Mouse (Mus musculus): ENCODE measurements at regions not wholly inside any gene's neighbourhood (a gene's known extent, or its start where the extent isn't known, plus 50 kb on each side); places are given as distances from the start of the nearest gene placed in this dataset.
A peak's percentile ranks its signal among the peaks of the same experiment; 100 is the strongest.
"Not testable (repeated sequence)": the region's sequence is repeated elsewhere in the genome, so short reads cannot be mapped to it uniquely, and the experiment has no call there.

- Histone ChIP-seq H3K36me3 (ENCODE audit: control insufficient read depth, insufficient read depth, low read length) (no peaks in the 10 kb centered on the region), H3K27me3 (ENCODE audit: control insufficient read depth, insufficient read depth, low read length) (no peaks in the 10 kb centered on the region), H3K4me3 (ENCODE audit: low read depth, low read length) (no peak overlapping the region), H3K4me1 (ENCODE audit: control insufficient read depth, insufficient read depth, low read length) (no peaks in the 10 kb centered on the region), H3K9me3 (ENCODE audit: control insufficient read depth, low read length) (no peaks in the 10 kb centered on the region), H3K27ac (replicated peaks; ENCODE audit: low read depth, low read length) (no peak overlapping the region), H3K9ac (ENCODE audit: low read length) (no peak overlapping the region), H3K4me2 (ENCODE audit: low read depth, severe bottlenecking) (no peak overlapping the region)
- 81% methylated on average over 9 of the region's 9 CpGs for WGBS
- no peak for ATAC-seq (ENCODE audit: insufficient number of reproducible peaks, low FRiP score, low TSS enrichment, low read depth)
- DNase-seq (ENCODE audit: low spot score), result no peak
These were observed 130.1 kb downstream of the Gxylt1 start for GRCm38 (mm10) chr15:93144899-93145298.

- no peaks in the 10 kb centered on the region for H3K9me3 ChIP-seq (ENCODE audit: control insufficient read depth, low read length)
- WGBS, result 75% methylated on average over 4 of the region's 4 CpGs
- no peak overlapping the region for H3K27ac ChIP-seq (replicated peaks; ENCODE audit: low read depth, low read length)
- no peak overlapping the region for H3K4me2 ChIP-seq (ENCODE audit: low read depth, severe bottlenecking)
- no peaks in the 10 kb centered on the region for H3K27me3 ChIP-seq (ENCODE audit: control insufficient read depth, insufficient read depth, low read length)
- no peaks in the 10 kb centered on the region for H3K36me3 ChIP-seq (ENCODE audit: control insufficient read depth, insufficient read depth, low read length)
- no peaks in the 10 kb centered on the region for H3K4me1 ChIP-seq (ENCODE audit: control insufficient read depth, insufficient read depth, low read length)
- ATAC-seq (ENCODE audit: insufficient number of reproducible peaks, low FRiP score, low TSS enrichment, low read depth) (no peak), DNase-seq (ENCODE audit: low spot score) (no peak)
- H3K4me3 ChIP-seq (ENCODE audit: low read depth, low read length), result no peak overlapping the region
- H3K9ac ChIP-seq (ENCODE audit: low read length), result no peak overlapping the region
These were observed 130.7 kb downstream of the Gxylt1 start for GRCm38 (mm10) chr15:93144264-93144663.

GRCm38 (mm10) chr15:93133379-93133778, 141.6 kb downstream of the Gxylt1 start:
- 76% methylated on average over 18 of the region's 18 CpGs for WGBS
- Histone ChIP-seq H3K27me3 (ENCODE audit: control insufficient read depth, insufficient read depth, low read length) (no peaks in the 10 kb centered on the region), H3K9me3 (ENCODE audit: control insufficient read depth, low read length) (no peaks in the 10 kb centered on the region), H3K9ac (ENCODE audit: low read length) (no peak overlapping the region), H3K4me2 (ENCODE audit: low read depth, severe bottlenecking) (no peak overlapping the region), H3K36me3 (ENCODE audit: control insufficient read depth, insufficient read depth, low read length) (no peaks in the 10 kb centered on the region), H3K4me3 (ENCODE audit: low read depth, low read length) (no peak overlapping the region), H3K4me1 (ENCODE audit: control insufficient read depth, insufficient read depth, low read length) (no peaks in the 10 kb centered on the region), H3K27ac (replicated peaks; ENCODE audit: low read depth, low read length) (no peak overlapping the region)
- DNase-seq (ENCODE audit: low spot score) (no peak), ATAC-seq (ENCODE audit: insufficient number of reproducible peaks, low FRiP score, low TSS enrichment, low read depth) (no peak)

GRCm38 (mm10) chr15:93131056-93131455, 143.9 kb downstream of the Gxylt1 start:
- DNase-seq (ENCODE audit: low spot score) (no peak), ATAC-seq (ENCODE audit: insufficient number of reproducible peaks, low FRiP score, low TSS enrichment, low read depth) (no peak)
- no peak overlapping the region for H3K27ac ChIP-seq (replicated peaks; ENCODE audit: low read depth, low read length)
- no peaks in the 10 kb centered on the region for H3K9me3 ChIP-seq (ENCODE audit: control insufficient read depth, low read length)
- H3K36me3 ChIP-seq (ENCODE audit: control insufficient read depth, insufficient read depth, low read length), result no peaks in the 10 kb centered on the region
- no peaks in the 10 kb centered on the region for H3K4me1 ChIP-seq (ENCODE audit: control insufficient read depth, insufficient read depth, low read length)
- H3K27me3 ChIP-seq (ENCODE audit: control insufficient read depth, insufficient read depth, low read length), result no peaks in the 10 kb centered on the region
- no peak overlapping the region for H3K4me3 ChIP-seq (ENCODE audit: low read depth, low read length)
- H3K4me2 ChIP-seq (ENCODE audit: low read depth, severe bottlenecking), result no peak overlapping the region
- no peak overlapping the region for H3K9ac ChIP-seq (ENCODE audit: low read length)

- no peak overlapping the region for H3K4me2 ChIP-seq (ENCODE audit: low read depth, severe bottlenecking)
- no peaks in the 10 kb centered on the region for H3K9me3 ChIP-seq (ENCODE audit: control insufficient read depth, low read length)
- DNase-seq (ENCODE audit: low spot score) (no peak), ATAC-seq (ENCODE audit: insufficient number of reproducible peaks, low FRiP score, low TSS enrichment, low read depth) (no peak)
- H3K9ac ChIP-seq (ENCODE audit: low read length), result no peak overlapping the region
- no peaks in the 10 kb centered on the region for H3K36me3 ChIP-seq (ENCODE audit: control insufficient read depth, insufficient read depth, low read length)
- no peak overlapping the region for H3K4me3 ChIP-seq (ENCODE audit: low read depth, low read length)
- H3K4me1 ChIP-seq (ENCODE audit: control insufficient read depth, insufficient read depth, low read length), result no peaks in the 10 kb centered on the region
- WGBS, result 79% methylated on average over 5 of the region's 5 CpGs
- H3K27ac ChIP-seq (replicated peaks; ENCODE audit: low read depth, low read length), result no peak overlapping the region
- H3K27me3 ChIP-seq (ENCODE audit: control insufficient read depth, insufficient read depth, low read length), result no peaks in the 10 kb centered on the region
These were observed 149.7 kb downstream of the Gxylt1 start for GRCm38 (mm10) chr15:93125261-93125660.

GRCm38 (mm10) chr15:93121156-93121555, 153.8 kb downstream of the Gxylt1 start:
- Histone ChIP-seq H3K27ac (replicated peaks; ENCODE audit: low read depth, low read length) (no peak overlapping the region), H3K4me1 (ENCODE audit: control insufficient read depth, insufficient read depth, low read length) (no peaks in the 10 kb centered on the region), H3K4me2 (ENCODE audit: low read depth, severe bottlenecking) (no peak overlapping the region), H3K4me3 (ENCODE audit: low read depth, low read length) (no peak overlapping the region), H3K9me3 (ENCODE audit: control insufficient read depth, low read length) (no peaks in the 10 kb centered on the region), H3K27me3 (ENCODE audit: control insufficient read depth, insufficient read depth, low read length) (no peaks in the 10 kb centered on the region), H3K9ac (ENCODE audit: low read length) (no peak overlapping the region), H3K36me3 (ENCODE audit: control insufficient read depth, insufficient read depth, low read length) (no peaks in the 10 kb centered on the region)
- 85% methylated on average over 4 of the region's 4 CpGs for WGBS
- no peak for DNase-seq (ENCODE audit: low spot score)
- ATAC-seq (ENCODE audit: insufficient number of reproducible peaks, low FRiP score, low TSS enrichment, low read depth), result no peak

- not testable (repeated sequence) for ATAC-seq (ENCODE audit: insufficient number of reproducible peaks, low FRiP score, low TSS enrichment, low read depth); H3K9me3 ChIP-seq (ENCODE audit: control insufficient read depth, low read length); H3K36me3 ChIP-seq (ENCODE audit: control insufficient read depth, insufficient read depth, low read length); H3K9ac ChIP-seq (ENCODE audit: low read length); H3K27me3 ChIP-seq (ENCODE audit: control insufficient read depth, insufficient read depth, low read length); H3K4me3 ChIP-seq (ENCODE audit: low read depth, low read length); H3K4me1 ChIP-seq (ENCODE audit: control insufficient read depth, insufficient read depth, low read length); H3K4me2 ChIP-seq (ENCODE audit: low read depth, severe bottlenecking); H3K27ac ChIP-seq (replicated peaks; ENCODE audit: low read depth, low read length); DNase-seq (ENCODE audit: low spot score)
- WGBS, result 81% methylated on average over 2 of the region's 2 CpGs
These were observed 157.2 kb downstream of the Gxylt1 start for GRCm38 (mm10) chr15:93117806-93118205.

GRCm38 (mm10) chr15:93115674-93116102, 159.3 kb downstream of the Gxylt1 start:
- ATAC-seq (ENCODE audit: insufficient number of reproducible peaks, low FRiP score, low TSS enrichment, low read depth) (peak; percentile 86), DNase-seq (ENCODE audit: low spot score) (peak; percentile 64)
- H3K9ac ChIP-seq (ENCODE audit: low read length), result peak overlapping the region; percentile 53; the same call in 1 of the 2 replicates
- H3K36me3 ChIP-seq (ENCODE audit: control insufficient read depth, insufficient read depth, low read length), result no peaks in the 10 kb centered on the region
- H3K27me3 ChIP-seq (ENCODE audit: control insufficient read depth, insufficient read depth, low read length), result no peaks in the 10 kb centered on the region
- no peak overlapping the region for H3K27ac ChIP-seq (replicated peaks; ENCODE audit: low read depth, low read length)
- peak overlapping the region; percentile 19 for H3K4me3 ChIP-seq (ENCODE audit: low read depth, low read length)
- under 1% methylated on average over 16 of the region's 16 CpGs for WGBS
- no peaks in the 10 kb centered on the region for H3K9me3 ChIP-seq (ENCODE audit: control insufficient read depth, low read length)
- H3K4me1 ChIP-seq (ENCODE audit: control insufficient read depth, insufficient read depth, low read length), result peaks cover 3% of the 10 kb centered on the region
- peak overlapping the region; percentile 62 for H3K4me2 ChIP-seq (ENCODE audit: low read depth, severe bottlenecking)

- Histone ChIP-seq H3K36me3 (ENCODE audit: control insufficient read depth, insufficient read depth, low read length) (no peaks in the 10 kb centered on the region), H3K27me3 (ENCODE audit: control insufficient read depth, insufficient read depth, low read length) (no peaks in the 10 kb centered on the region), H3K4me3 (ENCODE audit: low read depth, low read length) (no peak overlapping the region), H3K9ac (ENCODE audit: low read length) (no peak overlapping the region), H3K4me1 (ENCODE audit: control insufficient read depth, insufficient read depth, low read length) (peaks cover 13% of the 10 kb centered on the region; the same call in 1 of the 2 replicates), H3K27ac (replicated peaks; ENCODE audit: low read depth, low read length) (no peak overlapping the region), H3K4me2 (ENCODE audit: low read depth, severe bottlenecking) (no peak overlapping the region), H3K9me3 (ENCODE audit: control insufficient read depth, low read length) (no peaks in the 10 kb centered on the region)
- DNase-seq (ENCODE audit: low spot score) (no peak), ATAC-seq (ENCODE audit: insufficient number of reproducible peaks, low FRiP score, low TSS enrichment, low read depth) (peak; percentile 75; the same call in 1 of the 2 replicates)
- 17% methylated on average over 4 of the region's 4 CpGs for WGBS
These were observed 170.0 kb downstream of the Gxylt1 start for GRCm38 (mm10) chr15:93104936-93105335.

Measured in limb, embryonic 11.5 days (tissue).